Mouse (Mus musculus) right cerebral cortex, adult 2 months (tissue): Measurements from ENCODE around the gene Cd24a.
A peak's percentile ranks its signal among the peaks of the same experiment; 100 is the strongest.

Experiments
- DNase-seq, 2 experiments: peaks; one replicate each; pipeline ENCODE4 v3.0.0; 2021 to 2022; ENCODE audit warnings: low spot score in 2 of 2

The Cd24a gene

GRCm38 (mm10) chr10:43584538-43584937 is 6.5 kb downstream of the Cd24a start:
- DNase-seq = no peak

- DNase-seq = no peak
These were observed 10.5 kb downstream of the Cd24a start for GRCm38 (mm10) chr10:43588470-43589177.

- no peak for DNase-seq
These were observed 13.4 kb downstream of the Cd24a start for GRCm38 (mm10) chr10:43591477-43591876.

- DNase-seq = no peak
These were observed 15.1 kb downstream of the Cd24a start for GRCm38 (mm10) chr10:43593182-43593581.

- no peak for DNase-seq
These were observed 16.1 kb downstream of the Cd24a start for GRCm38 (mm10) chr10:43594187-43594586.

- no peak for DNase-seq
These were observed 16.8 kb downstream of the Cd24a start for GRCm38 (mm10) chr10:43594894-43595293.

- DNase-seq = no peak
These were observed 20.1 kb downstream of the Cd24a start for GRCm38 (mm10) chr10:43598067-43598726.

GRCm38 (mm10) chr10:43601039-43601438 is 23.0 kb downstream of the Cd24a start:
- DNase-seq = no peak

GRCm38 (mm10) chr10:43601511-43602396 is 23.7 kb downstream of the Cd24a start:
- no peak for DNase-seq

- no peak for DNase-seq
These were observed 26.0 kb downstream of the Cd24a start for GRCm38 (mm10) chr10:43603975-43604686.

GRCm38 (mm10) chr10:43604687-43605250 is 26.7 kb downstream of the Cd24a start:
- no peak for DNase-seq

- DNase-seq = no peak
These were observed 27.8 kb downstream of the Cd24a start for GRCm38 (mm10) chr10:43605901-43606300.

GRCm38 (mm10) chr10:43609507-43609906 is 31.4 kb downstream of the Cd24a start:
- no peak for DNase-seq

- DNase-seq = no peak
These were observed 31.9 kb downstream of the Cd24a start for GRCm38 (mm10) chr10:43609958-43610357.

- no peak for DNase-seq
These were observed 33.0 kb downstream of the Cd24a start for GRCm38 (mm10) chr10:43611081-43611480.

GRCm38 (mm10) chr10:43619059-43619531 is 41.0 kb downstream of the Cd24a start:
- no peak for DNase-seq

GRCm38 (mm10) chr10:43619939-43620338 is 41.9 kb downstream of the Cd24a start:
- DNase-seq = no peak

GRCm38 (mm10) chr10:43623510-43623909 is 45.4 kb downstream of the Cd24a start:
- DNase-seq = no peak

GRCm38 (mm10) chr10:43624362-43624761 is 46.3 kb downstream of the Cd24a start:
- DNase-seq = no peak

GRCm38 (mm10) chr10:43624791-43625398 is 46.8 kb downstream of the Cd24a start:
- DNase-seq = peak in 1 of 2 experiments; percentile 21

GRCm38 (mm10) chr10:43625578-43625977 is 47.5 kb downstream of the Cd24a start:
- no peak for DNase-seq
